Mouse (Mus musculus): ENCODE data around the gene Spata21. TPM values are rescaled to one million over a fixed set of nuclear protein-coding genes. Genes with fewer than 3 reads are reported as not detected.
A peak's percentile ranks its signal among the peaks of the same experiment; 100 is the strongest.

The Spata21 gene
- polyA plus RNA-seq, 1 experiment from 2014 or later, result 0.27 TPM

GRCm38 (mm10) chr4:141060426-141061301, 27.5 kb upstream of the Spata21 start, which contains the start of gene Crocc:
Crocc (minus strand) TSS chr4:141060550.
- Histone ChIP-seq H3K4me1 (peaks cover 21% of the 10 kb centered on the region), H3K9me3 (no peaks in the 10 kb centered on the region), H3K27me3 (replicated peaks) (no peaks in the 10 kb centered on the region), H3K27ac (peak within 1 kb of the TSS; percentile 93), H3K4me3 (peak within 1 kb of the TSS; percentile 58), H3K9ac (peak within 1 kb of the TSS; percentile 74), H3K36me3 (replicated peaks) (peaks cover 2% of the 10 kb centered on the region; the same call in 1 of the 2 replicates), H3K4me2 (peak within 1 kb of the TSS; percentile 77)
- under 1% methylated on average over 77 of the region's 77 CpGs for WGBS
- peak; percentile 94 for ATAC-seq (replicated peaks)

GRCm38 (mm10) chr4:141064104-141064659, 24.0 kb upstream of the Spata21 start:
- ATAC-seq (replicated peaks), result no peak
- Histone ChIP-seq H3K4me2 (no peak overlapping the region), H3K4me1 (peaks cover 19% of the 10 kb centered on the region), H3K9me3 (no peaks in the 10 kb centered on the region), H3K27ac (no peak overlapping the region), H3K36me3 (replicated peaks) (peaks cover 36% of the 10 kb centered on the region), H3K4me3 (no peak overlapping the region), H3K9ac (no peak overlapping the region), H3K27me3 (replicated peaks) (no peaks in the 10 kb centered on the region)
- 74% methylated on average over 4 of the region's 4 CpGs for WGBS

- 0 out of 2 replicates have a peak, but pooled peaks have one; percentile 10 for ATAC-seq (replicated peaks)
- 2% methylated on average over 8 of the region's 8 CpGs for WGBS
- no peak overlapping the region for H3K9ac ChIP-seq
- H3K36me3 ChIP-seq (replicated peaks), result peaks cover 41% of the 10 kb centered on the region
- no peaks in the 10 kb centered on the region for H3K9me3 ChIP-seq
- no peak overlapping the region for H3K4me2 ChIP-seq
- no peaks in the 10 kb centered on the region for H3K27me3 ChIP-seq (replicated peaks)
- peaks cover 12% of the 10 kb centered on the region; the same call in 1 of the 2 replicates for H3K4me1 ChIP-seq
- no peak overlapping the region for H3K4me3 ChIP-seq
- H3K27ac ChIP-seq, result peak overlapping the region; percentile 45; the same call in 1 of the 2 replicates
Observed at GRCm38 (mm10) chr4:141065123-141065522, 23.0 kb upstream of the Spata21 start.

GRCm38 (mm10) chr4:141066709-141067515, 21.2 kb upstream of the Spata21 start:
- no peak overlapping the region for H3K9ac ChIP-seq
- no peak for ATAC-seq (replicated peaks)
- peaks cover 3% of the 10 kb centered on the region; the same call in 1 of the 2 replicates for H3K4me1 ChIP-seq
- H3K4me3 ChIP-seq, result no peak overlapping the region
- WGBS, result 73% methylated on average over 12 of the region's 12 CpGs
- H3K27ac ChIP-seq, result 0 out of 2 replicates have a peak overlapping the region, but pooled peaks have one; percentile 56
- no peaks in the 10 kb centered on the region for H3K27me3 ChIP-seq (replicated peaks)
- H3K9me3 ChIP-seq, result no peaks in the 10 kb centered on the region
- H3K36me3 ChIP-seq (replicated peaks), result peaks cover 49% of the 10 kb centered on the region
- H3K4me2 ChIP-seq, result no peak overlapping the region

GRCm38 (mm10) chr4:141067516-141068046, 20.6 kb upstream of the Spata21 start:
- Histone ChIP-seq H3K27me3 (replicated peaks) (no peaks in the 10 kb centered on the region), H3K36me3 (replicated peaks) (peaks cover 53% of the 10 kb centered on the region), H3K4me2 (no peak overlapping the region), H3K9me3 (no peaks in the 10 kb centered on the region), H3K9ac (no peak overlapping the region), H3K27ac (0 out of 2 replicates have a peak overlapping the region, but pooled peaks have one; percentile 56), H3K4me1 (peaks cover 3% of the 10 kb centered on the region; the same call in 1 of the 2 replicates), H3K4me3 (no peak overlapping the region)
- ATAC-seq (replicated peaks), result no peak
- WGBS, result 86% methylated on average over 9 of the region's 9 CpGs

GRCm38 (mm10) chr4:141068655-141069054, 19.5 kb upstream of the Spata21 start:
- 93% methylated on average over 8 of the region's 8 CpGs for WGBS
- H3K9me3 ChIP-seq, result no peaks in the 10 kb centered on the region
- no peak for ATAC-seq (replicated peaks)
- no peak overlapping the region for H3K4me2 ChIP-seq
- H3K36me3 ChIP-seq (replicated peaks), result peaks cover 58% of the 10 kb centered on the region
- H3K27ac ChIP-seq, result no peak overlapping the region
- H3K4me3 ChIP-seq, result no peak overlapping the region
- peaks cover 3% of the 10 kb centered on the region; the same call in 1 of the 2 replicates for H3K4me1 ChIP-seq
- H3K9ac ChIP-seq, result no peak overlapping the region
- H3K27me3 ChIP-seq (replicated peaks), result no peaks in the 10 kb centered on the region

GRCm38 (mm10) chr4:141069731-141070130, 18.4 kb upstream of the Spata21 start:
- WGBS, result 57% methylated on average over 4 of the region's 4 CpGs
- peaks cover 60% of the 10 kb centered on the region for H3K36me3 ChIP-seq (replicated peaks)
- ATAC-seq (replicated peaks), result no peak

GRCm38 (mm10) chr4:141072502-141072901, 15.6 kb upstream of the Spata21 start:
- Histone ChIP-seq H3K9me3 (no peaks in the 10 kb centered on the region), H3K4me3 (no peak overlapping the region), H3K9ac (no peak overlapping the region), H3K27ac (no peak overlapping the region), H3K4me2 (no peak overlapping the region), H3K36me3 (replicated peaks) (peaks cover 39% of the 10 kb centered on the region), H3K27me3 (replicated peaks) (no peaks in the 10 kb centered on the region), H3K4me1 (peaks cover 15% of the 10 kb centered on the region)
- 93% methylated on average over 11 of the region's 11 CpGs for WGBS
- ATAC-seq (replicated peaks), result no peak

More at GRCm38 (mm10) chr4:141069731-141070130, 18.4 kb upstream of the Spata21 start:
- H3K4me1 ChIP-seq, result peaks cover 3% of the 10 kb centered on the region; the same call in 1 of the 2 replicates
- no peak overlapping the region for H3K9ac ChIP-seq
- no peaks in the 10 kb centered on the region for H3K9me3 ChIP-seq
- H3K27ac ChIP-seq, result 0 out of 2 replicates have a peak overlapping the region, but pooled peaks have one; percentile 29
- no peaks in the 10 kb centered on the region for H3K27me3 ChIP-seq (replicated peaks)
- H3K4me2 ChIP-seq, result no peak overlapping the region
- H3K4me3 ChIP-seq, result no peak overlapping the region

- Histone ChIP-seq H3K27ac (no peak overlapping the region), H3K4me1 (peaks cover 19% of the 10 kb centered on the region), H3K9ac (no peak overlapping the region), H3K4me2 (no peak overlapping the region), H3K36me3 (replicated peaks) (peaks cover 29% of the 10 kb centered on the region), H3K9me3 (no peaks in the 10 kb centered on the region), H3K27me3 (replicated peaks) (no peaks in the 10 kb centered on the region), H3K4me3 (no peak overlapping the region)
- ATAC-seq (replicated peaks), result no peak
- WGBS, result 95% methylated on average over 9 of the region's 9 CpGs
Observed at GRCm38 (mm10) chr4:141073661-141074060, 14.5 kb upstream of the Spata21 start.

GRCm38 (mm10) chr4:141074109-141074508, 14.0 kb upstream of the Spata21 start:
- Histone ChIP-seq H3K9me3 (no peaks in the 10 kb centered on the region), H3K4me2 (no peak overlapping the region), H3K27ac (no peak overlapping the region), H3K4me1 (peaks cover 19% of the 10 kb centered on the region), H3K36me3 (replicated peaks) (peaks cover 24% of the 10 kb centered on the region), H3K27me3 (replicated peaks) (no peaks in the 10 kb centered on the region), H3K4me3 (no peak overlapping the region), H3K9ac (no peak overlapping the region)
- ATAC-seq (replicated peaks), result no peak
- WGBS, result 96% methylated on average over 4 of the region's 4 CpGs

- no peak for ATAC-seq (replicated peaks)
- H3K9me3 ChIP-seq, result no peaks in the 10 kb centered on the region
- peaks cover 19% of the 10 kb centered on the region for H3K4me1 ChIP-seq
- H3K27ac ChIP-seq, result 0 out of 2 replicates have a peak overlapping the region, but pooled peaks have one; percentile 7
- peak overlapping the region; percentile 92 for H3K9ac ChIP-seq
- H3K4me2 ChIP-seq, result peak overlapping the region; percentile 97
- H3K4me3 ChIP-seq, result peak overlapping the region; percentile 91
- peaks cover 10% of the 10 kb centered on the region for H3K36me3 ChIP-seq (replicated peaks)
- no peaks in the 10 kb centered on the region for H3K27me3 ChIP-seq (replicated peaks)
- 83% methylated on average over 17 of the region's 17 CpGs for WGBS
Observed at GRCm38 (mm10) chr4:141076761-141077506, 11.2 kb upstream of the Spata21 start.
